Mouse (Mus musculus) cerebellum, adult (tissue): ENCODE data around the gene Qdpr.
"Not testable (repeated sequence)": the region's sequence is repeated elsewhere in the genome, so short reads cannot be mapped to it uniquely, and the experiment has no call there.

ENCODE experiments used
- ATAC-seq: cut with Nextera tagmentation; 2 replicates; pipeline ENCODE4 v1.9.2; 2017; ENCODE audit warnings: mild to moderate bottlenecking, moderate library complexity, mixed read lengths; ENCODE audit not compliant: insufficient number of reproducible peaks, low FRiP score, low TSS enrichment

The Qdpr gene

GRCm38 (mm10) chr5:45472880-45473450 is 22.9 kb upstream of the Qdpr start:
- ATAC-seq, result no peak

GRCm38 (mm10) chr5:45454456-45454855 is 4.4 kb upstream of the Qdpr start:
- no peak for ATAC-seq

GRCm38 (mm10) chr5:45453451-45453850 is 3.4 kb upstream of the Qdpr start, which contains the start of gene Clrn2:
Clrn2 (plus strand) TSS chr5:45453751.
- no peak for ATAC-seq

- no peak for ATAC-seq
Observed at GRCm38 (mm10) chr5:45449206-45449605, 830 bp downstream of the Qdpr start.

GRCm38 (mm10) chr5:45448676-45449075 is 1.4 kb downstream of the Qdpr start:
- ATAC-seq, result no peak

GRCm38 (mm10) chr5:45444130-45444832 is 5.8 kb downstream of the Qdpr start:
- no peak for ATAC-seq

GRCm38 (mm10) chr5:45441745-45442144 is 8.3 kb downstream of the Qdpr start:
- no peak for ATAC-seq

GRCm38 (mm10) chr5:45441124-45441523 is 8.9 kb downstream of the Qdpr start:
- ATAC-seq, result no peak

- ATAC-seq, result no peak
Observed at GRCm38 (mm10) chr5:45438301-45438700, 11.7 kb downstream of the Qdpr start.

- no peak for ATAC-seq
Observed at GRCm38 (mm10) chr5:45437826-45438225, 12.2 kb downstream of the Qdpr start.

GRCm38 (mm10) chr5:45435967-45436950 is 13.8 kb downstream of the Qdpr start:
- ATAC-seq, result no peak

- no peak for ATAC-seq
Observed at GRCm38 (mm10) chr5:45427891-45428290, 22.1 kb downstream of the Qdpr start.

- ATAC-seq, result no peak
Observed at GRCm38 (mm10) chr5:45426416-45427034, 23.5 kb downstream of the Qdpr start.

GRCm38 (mm10) chr5:45425771-45426170 is 24.3 kb downstream of the Qdpr start:
- ATAC-seq, result not testable (repeated sequence)

GRCm38 (mm10) chr5:45424021-45424886 is 25.8 kb downstream of the Qdpr start:
- ATAC-seq, result peak; percentile 84

GRCm38 (mm10) chr5:45421881-45422844 is 27.9 kb downstream of the Qdpr start:
- no peak for ATAC-seq

GRCm38 (mm10) chr5:45419841-45420638 is 30.0 kb downstream of the Qdpr start:
- no peak for ATAC-seq
